Mouse (Mus musculus) lung, adult 2 months (tissue): ENCODE measurements around the gene Spata13. TPM values are rescaled to one million over a fixed set of nuclear protein-coding genes. Genes with fewer than 3 reads are reported as not detected.

Source experiments
- DNase-seq: peaks from one replicate; pipeline ENCODE4 v3.0.0; 2022
- H3K4me1 ChIP-seq: fragments of 200-500 bp; 2 replicates; pipeline ENCODE4 v1.6.1; 2011; ENCODE audit warnings: low read length; ENCODE audit not compliant: control insufficient read depth, insufficient read depth
- H3K4me3 ChIP-seq: fragments of 200-500 bp; replicated peaks from 2 replicates; pipeline ENCODE3; 2011; ENCODE audit warnings: low read depth, mild to moderate bottlenecking, control low read depth, low read length; ENCODE audit errors: extremely low read depth
- CTCF ChIP-seq: fragments of 200-500 bp; IDR thresholded peaks from 2 replicates; pipeline ENCODE4 v1.5.1; 2011; ENCODE audit warnings: mild to moderate bottlenecking, low read length, control low read depth; ENCODE audit not compliant: insufficient read depth
- POLR2A ChIP-seq: fragments of 200-500 bp; IDR thresholded peaks from 2 replicates; pipeline ENCODE4 v1.6.1; 2011; ENCODE audit warnings: low read depth, mild to moderate bottlenecking, control low read depth, low read length, borderline replicate concordance; ENCODE audit errors: extremely low read depth
- WGBS: fragments of 180-500 bp; shearing (Covaris S2); methylation state at CpG from one replicate; pipeline ENCODE4 v1.1.7; 2018; 5-methylcytosine and 5-hydroxymethylcytosine counted together
- polyA plus RNA-seq: library from polyadenylated mRNA; depleted of rRNA; stranded (reverse); fragments of >200 nt; gene quantifications from 2 replicates; pipeline ENCODE4 v1.2.3, GENCODE M21; 2012

The Spata13 gene
- polyA plus RNA-seq, 1 experiment = 20.8 TPM

DNA sequence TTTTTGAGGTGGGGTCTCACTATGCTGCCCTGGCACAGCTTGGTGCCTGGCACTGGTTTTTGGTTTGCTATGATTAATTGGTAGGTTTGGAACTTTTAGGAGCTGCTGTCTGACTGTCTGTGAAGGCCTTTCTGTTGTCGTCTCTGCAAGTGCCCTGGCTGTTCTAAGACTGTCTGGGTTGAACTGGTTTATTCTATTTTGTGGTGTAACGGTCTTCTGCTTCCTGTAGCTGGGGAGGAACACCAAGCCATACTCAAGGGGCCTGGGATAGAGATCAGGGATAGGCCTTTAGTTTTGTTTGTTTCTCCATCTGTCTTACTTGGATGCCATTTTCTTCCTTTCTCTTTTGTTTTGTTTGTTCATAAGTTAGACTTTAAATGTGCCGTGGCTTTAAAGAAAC, 88.1 kb downstream of the Spata13 start:
- Histone ChIP-seq H3K4me3 (no peak overlapping the region), H3K4me1 (no peaks in the 10 kb centered on the region)
- no peak for TF ChIP-seq POLR2A
- TF ChIP-seq CTCF = no peak
- 43% methylated on average over 3 of the region's 3 CpGs for WGBS
- DNase-seq = no peak

DNA sequence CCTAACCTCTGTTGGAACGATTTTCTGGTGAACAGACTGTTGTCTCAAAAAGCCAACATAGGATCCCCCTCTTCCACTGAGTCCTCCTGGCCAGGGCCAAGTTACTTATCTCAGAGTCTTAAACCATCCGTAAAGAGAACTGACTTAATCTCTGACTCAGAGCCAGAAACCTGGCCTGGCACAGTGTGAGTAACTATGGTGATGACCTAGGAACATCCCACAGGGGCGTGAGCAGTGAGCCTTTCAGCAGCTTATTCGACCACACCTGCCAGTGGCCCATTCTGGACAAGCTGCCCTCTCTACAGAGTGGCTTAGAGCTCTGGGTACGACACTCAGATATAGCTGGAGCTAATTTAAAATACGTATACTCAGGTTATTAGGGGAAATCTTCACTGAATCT, 92.3 kb downstream of the Spata13 start:
- H3K4me1 ChIP-seq = peaks cover 2% of the 10 kb centered on the region; the same call in 1 of the 2 replicates
- H3K4me3 ChIP-seq = no peak overlapping the region
- TF ChIP-seq CTCF = no peak
- no peak for TF ChIP-seq POLR2A
- WGBS = 62% methylated on average over 6 of the region's 6 CpGs
- DNase-seq = no peak

DNA sequence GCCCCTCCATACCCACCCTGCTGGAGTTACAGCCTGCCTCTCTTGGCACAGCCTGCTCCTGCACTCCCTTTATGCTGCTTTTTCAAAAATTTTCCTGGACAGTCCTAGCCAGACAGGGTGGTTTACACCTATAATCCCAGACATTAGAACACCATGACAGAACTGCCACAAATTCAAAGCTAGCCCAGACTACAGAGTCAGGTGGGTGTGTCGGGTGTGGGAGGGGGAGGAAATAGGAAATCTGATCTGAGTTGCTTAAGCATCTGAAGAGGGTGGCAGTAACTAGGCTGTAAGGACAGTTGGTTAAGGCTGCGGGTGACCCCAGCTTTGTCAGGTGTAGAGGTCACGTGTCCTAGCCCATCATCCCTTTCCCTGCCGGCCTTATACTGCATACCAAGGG, 93.3 kb downstream of the Spata13 start:
- Histone ChIP-seq H3K4me1 (peaks cover 2% of the 10 kb centered on the region; the same call in 1 of the 2 replicates), H3K4me3 (no peak overlapping the region)
- TF ChIP-seq CTCF (no peak), POLR2A (no peak)
- WGBS = 45% methylated on average over 4 of the region's 4 CpGs
- no peak for DNase-seq

DNA sequence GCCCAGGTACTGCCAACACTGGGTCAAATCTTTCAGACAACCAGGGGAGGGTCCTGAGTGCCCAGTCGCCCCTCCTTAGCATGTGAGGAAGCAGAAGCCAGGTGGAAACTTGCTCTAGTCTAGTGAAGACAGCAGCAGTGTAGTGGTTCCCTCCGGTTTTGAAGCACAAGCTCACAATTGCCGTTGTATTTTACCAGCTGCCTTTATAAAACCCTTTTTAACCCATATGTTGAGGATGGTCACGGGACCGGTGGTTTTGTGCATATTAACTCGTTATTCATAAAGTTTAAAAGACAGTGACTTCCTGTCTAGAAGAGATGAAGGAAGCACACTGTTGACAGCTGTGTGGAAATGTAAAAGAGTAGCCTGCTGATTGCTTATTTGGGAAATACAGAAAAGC, 98.3 kb downstream of the Spata13 start:
- H3K4me3 ChIP-seq = no peak overlapping the region
- DNase-seq = no peak
- WGBS = 45% methylated on average over 6 of the region's 6 CpGs
- TF ChIP-seq POLR2A (no peak), CTCF (no peak)
- H3K4me1 ChIP-seq = peaks cover 18% of the 10 kb centered on the region

DNA sequence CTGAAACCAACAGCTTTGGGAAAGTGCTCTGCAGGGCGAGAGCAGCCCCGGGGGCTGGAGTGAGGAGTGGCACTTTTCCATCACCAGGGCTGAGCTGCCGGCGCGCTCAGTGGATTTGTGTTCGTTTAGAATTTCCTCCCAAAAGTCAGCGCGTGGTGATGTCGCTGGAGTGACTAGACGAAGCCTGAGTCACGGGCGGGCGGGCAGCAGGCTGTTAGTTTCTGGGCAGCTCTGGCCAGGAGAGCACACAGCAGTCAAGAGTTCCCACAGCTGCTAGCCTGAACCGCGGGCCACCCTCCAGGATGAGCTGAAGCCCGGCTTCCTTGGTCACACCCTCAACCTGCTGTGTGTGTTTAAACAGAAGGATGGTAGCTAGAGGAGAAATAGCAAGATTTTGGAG, 99.0 kb downstream of the Spata13 start:
- peak overlapping the region; percentile 40 for H3K4me3 ChIP-seq
- WGBS = 7% methylated on average over 16 of the region's 16 CpGs
- TF ChIP-seq CTCF = no peak
- TF ChIP-seq POLR2A = no peak
- peaks cover 21% of the 10 kb centered on the region for H3K4me1 ChIP-seq
- no peak for DNase-seq

DNA sequence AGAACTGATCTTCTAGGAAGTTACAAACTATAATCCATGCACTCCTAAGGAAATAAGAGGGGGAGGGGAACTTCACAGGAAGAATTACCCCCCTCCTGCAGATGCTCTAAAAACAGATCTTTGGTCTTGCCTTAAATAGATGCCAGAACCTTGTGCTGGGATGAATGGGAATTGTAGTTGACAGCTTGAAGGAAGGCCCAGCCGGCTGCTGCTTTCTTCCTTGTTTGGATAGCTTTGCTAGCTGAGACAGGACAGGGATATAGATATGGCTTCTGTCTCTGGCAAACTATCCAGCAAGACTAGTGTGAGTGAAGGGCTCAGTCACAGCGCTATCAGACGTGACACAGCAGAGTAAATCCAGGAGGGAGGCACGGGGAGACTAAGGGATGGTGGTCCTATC, 99.9 kb downstream of the Spata13 start:
- no peak for TF ChIP-seq CTCF
- TF ChIP-seq POLR2A = no peak
- 44% methylated on average over 4 of the region's 4 CpGs for WGBS
- Histone ChIP-seq H3K4me1 (peaks cover 27% of the 10 kb centered on the region), H3K4me3 (no peak overlapping the region)
- DNase-seq = no peak

DNA sequence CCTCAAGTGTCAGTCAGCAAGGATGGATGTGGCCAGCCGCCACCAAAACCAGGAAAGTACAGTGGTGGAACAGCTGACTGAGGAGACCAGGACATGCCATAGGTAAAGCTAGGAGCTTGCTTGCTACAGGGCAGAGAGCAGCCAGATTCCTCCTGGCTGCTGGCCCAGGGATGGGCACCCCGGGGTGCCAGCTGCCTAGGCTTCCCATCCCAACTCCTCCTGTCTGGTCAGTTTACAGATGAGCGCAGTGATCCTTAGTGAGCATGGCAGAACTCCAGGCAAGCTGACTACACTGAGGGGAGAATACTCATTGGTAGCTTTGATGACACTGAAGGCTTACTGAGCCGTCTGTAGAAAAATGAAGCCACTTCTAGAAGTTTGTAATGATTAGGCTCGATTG, 101.4 kb downstream of the Spata13 start:
- no peak overlapping the region for H3K4me3 ChIP-seq
- no peak for DNase-seq
- peaks cover 36% of the 10 kb centered on the region for H3K4me1 ChIP-seq
- WGBS = 44% methylated on average over 5 of the region's 5 CpGs
- TF ChIP-seq POLR2A (no peak), CTCF (no peak)

DNA sequence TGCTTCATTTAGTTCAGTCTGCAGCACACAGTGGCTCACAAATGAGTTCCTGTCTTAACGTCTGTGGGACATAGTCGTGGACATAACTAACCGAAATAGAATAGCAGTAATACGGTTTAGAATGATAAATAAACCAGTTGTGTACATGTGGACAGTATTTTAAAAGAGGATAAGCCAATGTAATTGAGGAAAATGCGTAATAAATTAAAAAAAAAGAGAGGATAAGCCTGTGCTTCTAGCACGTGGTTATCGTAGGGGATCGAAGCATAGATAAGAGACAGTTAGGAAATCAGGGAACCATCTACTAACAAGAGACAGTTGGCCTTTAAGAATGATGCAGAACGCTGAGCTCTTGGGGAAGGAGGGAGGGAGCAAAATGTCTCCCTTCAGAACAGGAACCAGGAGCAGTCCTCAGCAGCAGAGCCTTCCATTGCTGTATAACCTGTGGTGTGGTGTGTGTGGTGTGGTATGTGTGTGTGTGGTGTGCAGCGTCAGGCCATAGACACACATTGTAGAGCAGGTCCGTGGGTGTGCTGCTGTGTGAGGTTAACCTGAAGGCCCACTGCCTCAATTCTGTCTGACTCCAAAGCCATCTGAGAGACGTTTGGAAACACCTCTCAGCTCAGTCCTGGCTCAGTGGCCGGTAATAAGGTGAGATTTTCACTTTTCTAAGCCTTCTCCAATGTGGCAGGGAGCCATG, 102.2 kb downstream of the Spata13 start:
- WGBS = 51% methylated on average over 13 of the region's 13 CpGs
- H3K4me3 ChIP-seq = no peak overlapping the region
- TF ChIP-seq CTCF (no peak), POLR2A (no peak)
- no peak for DNase-seq
- H3K4me1 ChIP-seq = peaks cover 43% of the 10 kb centered on the region

DNA sequence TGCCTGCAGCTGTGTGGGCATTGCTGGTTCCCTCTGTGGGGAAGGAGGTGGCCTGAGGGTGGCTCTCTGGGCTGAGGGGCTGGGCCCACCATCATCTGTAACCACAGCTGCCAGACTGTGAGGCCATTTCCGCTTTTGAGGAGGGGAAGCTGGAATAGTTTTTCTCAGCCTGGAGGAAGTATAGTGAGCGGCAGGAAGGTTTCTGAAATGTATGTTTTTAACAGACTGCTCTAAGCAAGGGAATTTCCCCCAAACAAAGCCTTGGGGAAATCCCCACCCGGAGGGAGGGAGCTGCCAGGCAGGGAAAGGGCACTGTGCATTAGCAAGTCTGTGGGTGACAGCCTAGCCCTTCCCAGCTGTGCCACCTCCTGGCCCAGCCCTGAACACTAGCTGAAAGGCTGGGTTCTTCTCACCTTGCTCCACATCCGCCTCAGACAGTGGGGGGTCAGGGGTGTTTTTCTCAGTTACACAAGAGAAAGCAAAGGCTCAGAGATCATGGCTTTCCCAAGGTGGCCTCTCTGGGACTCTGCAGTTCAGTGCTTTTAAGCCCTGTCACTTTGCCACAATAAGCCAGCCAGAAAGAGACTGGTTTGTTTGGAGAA, 102.9 kb downstream of the Spata13 start:
- H3K4me1 ChIP-seq = peaks cover 49% of the 10 kb centered on the region
- 5% methylated on average over 4 of the region's 4 CpGs for WGBS
- TF ChIP-seq POLR2A = no peak
- no peak for TF ChIP-seq CTCF
- H3K4me3 ChIP-seq = no peak overlapping the region
- peak; percentile 56 for DNase-seq

DNA sequence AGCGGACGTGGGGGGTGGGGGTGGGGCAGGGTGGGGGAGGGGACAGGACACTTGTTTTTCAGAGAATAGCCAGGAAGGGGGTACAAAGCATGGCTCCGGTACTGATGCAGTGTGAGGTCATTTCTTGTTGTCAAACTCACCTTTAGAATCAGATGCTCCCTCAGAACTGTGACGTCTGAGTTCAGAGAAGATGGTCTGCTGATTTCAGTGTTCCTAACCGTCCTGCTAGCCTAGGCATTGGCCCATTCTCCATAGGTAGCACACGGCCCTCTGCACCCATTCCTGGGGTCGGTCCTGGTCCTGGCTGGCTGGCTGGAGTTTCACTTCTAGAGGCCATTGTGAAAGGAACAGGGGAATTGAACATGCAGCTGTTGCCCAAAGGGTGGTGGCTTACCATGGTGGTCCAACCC, 103.4 kb downstream of the Spata13 start:
- H3K4me1 ChIP-seq = peaks cover 54% of the 10 kb centered on the region
- 23% methylated on average over 7 of the region's 7 CpGs for WGBS
- DNase-seq = peak; percentile 34
- H3K4me3 ChIP-seq = no peak overlapping the region
- TF ChIP-seq POLR2A (no peak), CTCF (no peak)
